Mouse (Mus musculus) spleen, adult 12 weeks (tissue): ENCODE measurements around the gene Mfsd14a.

ENCODE experiments used
- DNase-seq: peaks from one replicate; pipeline ENCODE4 v3.0.0; 2022; ENCODE audit warnings: low spot score

The Mfsd14a gene

DNA sequence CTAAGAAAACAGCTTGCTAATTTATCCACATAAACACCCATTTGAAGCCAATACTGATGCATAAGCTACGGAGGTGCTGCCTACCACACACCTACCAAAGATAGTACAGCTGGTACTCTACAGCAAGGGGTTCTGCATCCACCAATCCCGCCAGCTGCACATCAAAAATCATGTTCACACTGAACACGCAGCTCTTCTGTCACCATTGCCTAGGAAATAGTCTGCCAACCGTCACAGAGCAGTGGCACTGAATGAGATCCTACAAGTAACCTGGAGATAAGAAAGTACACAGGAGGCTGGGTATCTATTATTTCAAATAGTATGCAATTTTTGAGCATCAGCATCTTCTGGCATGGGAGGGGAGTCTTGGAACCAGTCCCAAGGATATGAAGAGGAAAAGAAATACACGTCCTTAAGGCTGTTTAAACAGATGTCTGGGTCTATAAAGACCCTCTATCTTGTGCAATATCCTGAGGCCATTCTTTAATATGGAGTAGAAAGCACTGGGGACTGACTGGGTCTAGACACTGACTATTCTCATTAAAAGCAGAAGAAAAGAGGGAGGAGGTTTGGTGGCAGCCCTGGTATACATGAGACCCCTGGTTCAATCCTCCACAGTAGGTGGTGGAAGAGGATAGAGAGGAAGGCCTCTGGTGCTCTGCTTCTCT, 9.1 kb downstream of the Mfsd14a start:
- DNase-seq: no peak

DNA sequence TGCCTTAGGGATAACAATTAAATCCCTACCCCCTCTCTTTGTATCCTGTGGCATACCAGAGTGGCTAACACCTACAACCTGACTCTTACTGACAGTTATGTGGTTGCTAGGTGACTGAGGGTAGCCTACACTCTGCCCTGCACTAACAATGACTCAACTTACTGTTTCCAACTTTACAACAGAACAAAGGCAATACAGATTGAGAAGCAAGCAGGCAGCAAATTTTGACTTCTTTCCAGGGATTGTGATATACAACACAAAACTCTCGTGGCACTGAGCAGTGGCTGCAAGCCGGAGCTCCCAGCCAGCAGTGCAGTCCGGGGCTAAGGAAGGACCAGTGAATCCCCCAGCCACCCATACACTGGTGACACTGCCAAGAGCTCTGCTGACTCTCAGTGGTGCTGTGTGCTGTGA, 10.4 kb downstream of the Mfsd14a start:
- no peak for DNase-seq

DNA sequence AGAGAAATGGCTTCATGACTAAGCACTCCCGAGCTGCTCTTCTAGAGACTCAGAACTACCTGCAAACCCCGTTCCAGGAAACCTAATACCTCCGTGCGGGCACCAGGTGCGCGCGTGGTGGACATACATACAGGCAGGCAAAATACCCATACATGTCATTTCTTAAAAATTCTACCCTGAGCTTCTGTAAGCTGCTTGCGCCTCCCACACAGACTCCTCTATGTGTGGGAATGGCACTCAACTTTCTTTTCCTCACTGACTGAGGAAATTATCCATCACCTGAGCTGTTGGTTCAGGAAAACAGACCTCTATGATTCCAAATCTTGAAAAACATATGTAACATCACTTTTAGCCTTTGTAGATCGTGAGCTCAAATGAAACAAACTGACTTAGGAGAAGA, 11.8 kb downstream of the Mfsd14a start:
- DNase-seq: no peak

DNA sequence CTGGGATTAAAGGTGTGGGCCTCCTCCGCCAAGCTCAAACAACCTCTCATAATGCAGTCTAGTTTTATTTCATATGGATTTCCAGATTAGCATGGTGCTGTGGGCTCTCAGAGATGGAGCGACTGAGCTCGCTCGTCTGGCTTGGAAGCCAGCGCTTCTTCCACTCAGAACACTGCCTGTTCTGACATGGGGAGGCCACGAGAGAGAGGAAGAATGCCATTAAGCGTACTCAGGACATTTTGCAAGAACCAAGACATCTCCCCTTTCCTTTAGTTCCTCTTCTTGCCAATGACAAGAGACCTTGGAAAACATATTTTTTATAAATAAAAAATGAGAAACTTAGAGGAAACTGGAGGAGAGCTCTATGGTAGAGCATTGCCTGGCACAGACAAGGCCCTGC, 13.7 kb downstream of the Mfsd14a start:
- DNase-seq: no peak

DNA sequence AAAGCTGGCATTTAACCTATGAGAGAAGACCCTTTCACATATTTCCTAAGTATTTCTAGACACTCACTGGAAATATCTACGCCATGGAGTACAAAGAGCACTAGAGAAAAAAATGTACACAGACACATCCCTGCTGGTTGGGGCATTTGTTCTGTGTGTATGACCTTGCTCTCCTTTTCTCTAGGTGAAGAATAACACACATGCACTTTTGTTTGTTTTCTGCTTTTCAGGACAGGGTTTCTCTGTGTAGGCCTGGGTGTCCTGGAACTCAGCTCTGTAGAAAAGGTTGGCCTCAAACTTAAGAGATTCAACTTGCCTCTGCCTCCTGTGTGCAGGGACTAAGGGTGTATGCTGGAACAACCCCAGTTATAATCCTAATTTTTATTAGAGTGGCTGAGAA, 16.1 kb downstream of the Mfsd14a start:
- no peak for DNase-seq

DNA sequence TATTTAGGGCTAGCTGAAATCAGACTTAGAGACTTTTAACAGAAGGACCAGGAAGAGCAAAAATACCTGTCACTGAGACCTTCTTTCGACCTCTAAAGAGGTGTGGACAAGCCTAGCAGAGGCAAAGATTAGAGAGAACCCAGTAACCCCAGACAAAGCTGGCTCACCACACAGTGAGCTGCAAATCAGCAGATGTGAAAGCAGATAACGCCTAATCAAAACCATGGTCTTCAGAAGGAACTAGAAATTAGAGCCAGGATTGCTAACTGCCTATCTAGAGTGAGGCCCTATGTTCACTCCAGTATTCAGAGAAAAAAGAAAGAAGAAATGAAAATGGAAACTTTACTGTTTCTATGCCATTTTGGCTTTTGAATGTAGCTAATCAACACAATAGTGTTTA, 20.1 kb downstream of the Mfsd14a start:
- no peak for DNase-seq

DNA sequence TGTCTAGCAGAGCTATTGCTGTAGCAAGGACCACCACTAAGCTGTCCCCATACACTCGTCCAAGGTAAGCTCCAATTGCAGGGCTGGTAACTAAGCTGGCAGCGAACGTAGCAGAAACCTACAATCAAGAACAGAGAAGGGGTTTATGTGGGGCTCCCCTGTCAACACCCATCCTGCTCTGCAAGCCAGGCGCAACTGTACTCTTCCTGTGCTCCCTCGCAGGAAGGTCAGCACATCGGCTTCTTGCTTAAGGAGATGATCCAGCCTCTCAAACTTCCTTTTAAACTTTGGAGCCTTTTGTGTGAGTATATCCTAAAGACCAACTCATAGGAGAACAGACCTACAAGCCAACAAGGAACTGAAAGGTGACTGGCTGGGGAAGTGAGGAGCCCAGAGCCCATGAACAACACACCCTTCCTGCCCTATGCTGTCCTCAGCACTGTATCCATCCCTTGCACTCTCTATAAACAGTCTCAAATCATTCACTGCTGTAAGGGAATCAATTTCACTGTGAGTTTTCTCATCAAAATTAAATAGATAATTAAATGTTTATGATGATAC, 20.6 kb downstream of the Mfsd14a start:
- no peak for DNase-seq

DNA sequence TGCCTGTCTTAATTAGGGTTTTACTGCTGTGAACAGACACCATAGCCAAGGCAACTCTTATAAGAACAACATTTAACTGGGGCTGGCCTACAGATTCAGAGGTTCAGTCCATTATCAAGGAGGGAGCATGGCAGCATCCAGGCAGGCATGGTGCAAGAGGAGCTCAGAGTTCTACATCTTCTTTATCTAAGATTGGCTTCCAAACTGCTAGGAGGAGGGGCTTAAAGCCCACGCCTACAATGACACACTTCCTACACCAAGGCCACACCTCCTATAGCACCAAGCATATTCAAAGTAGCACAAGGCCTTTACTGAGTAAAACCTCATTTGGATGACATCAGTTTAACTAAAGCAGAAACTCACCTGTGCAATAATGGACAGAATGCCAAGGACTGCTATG, 22.5 kb downstream of the Mfsd14a start:
- no peak for DNase-seq

DNA sequence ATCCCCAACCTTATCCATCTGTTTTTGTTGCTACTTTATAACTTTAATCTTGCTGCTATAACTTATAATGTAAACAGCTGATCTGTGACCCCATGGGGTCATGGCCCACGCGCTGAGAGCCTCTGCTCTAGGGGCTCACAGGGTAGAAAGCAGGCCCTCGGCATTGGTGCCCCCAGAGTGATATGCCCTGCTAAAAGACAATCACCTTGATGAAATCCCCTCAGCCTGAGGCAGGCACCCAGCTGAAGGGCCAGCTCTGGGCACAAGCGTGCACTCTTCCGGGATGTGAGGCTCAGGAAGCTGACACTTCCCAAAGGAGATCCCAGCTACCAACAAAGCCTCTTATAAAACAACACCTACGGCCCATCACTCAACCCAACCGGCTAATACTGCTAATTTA, 23.9 kb downstream of the Mfsd14a start:
- no peak for DNase-seq

DNA sequence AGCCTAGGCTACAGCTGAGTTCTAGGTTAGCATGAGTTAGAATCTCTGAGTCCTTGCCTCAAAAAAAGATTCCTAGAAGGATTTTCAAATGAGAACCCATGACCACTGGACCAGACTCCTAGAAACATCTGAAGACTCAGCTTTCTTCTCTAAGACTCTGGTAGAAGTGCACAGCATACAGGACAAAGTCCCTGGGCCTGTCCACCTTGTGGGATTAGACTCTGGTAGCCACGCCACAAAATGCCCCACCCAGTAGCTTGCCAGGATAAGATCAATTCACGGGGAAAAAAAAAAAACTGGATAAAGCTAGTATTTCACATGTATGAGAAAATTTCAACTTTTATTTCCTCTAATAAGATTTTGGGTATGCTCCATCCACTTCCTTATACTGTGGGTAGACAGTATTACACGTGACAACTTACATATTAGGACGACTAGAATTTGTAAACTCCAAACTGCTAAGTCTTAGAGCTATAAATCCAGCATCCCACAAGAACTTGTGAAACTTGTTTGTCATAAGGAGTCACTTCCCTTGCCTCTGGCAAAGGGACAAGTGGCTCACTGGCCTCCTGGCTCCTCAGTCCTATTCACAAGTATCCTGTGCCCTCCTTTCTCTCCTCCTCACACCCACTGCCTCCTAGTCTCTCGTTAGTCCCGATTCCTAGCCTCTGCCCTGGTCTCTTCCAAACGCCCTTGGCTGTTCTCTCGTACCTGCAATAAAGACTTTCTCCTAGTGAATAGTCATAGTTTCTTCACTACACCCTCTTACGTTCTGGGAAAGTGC, 24.6 kb downstream of the Mfsd14a start:
- no peak for DNase-seq

DNA sequence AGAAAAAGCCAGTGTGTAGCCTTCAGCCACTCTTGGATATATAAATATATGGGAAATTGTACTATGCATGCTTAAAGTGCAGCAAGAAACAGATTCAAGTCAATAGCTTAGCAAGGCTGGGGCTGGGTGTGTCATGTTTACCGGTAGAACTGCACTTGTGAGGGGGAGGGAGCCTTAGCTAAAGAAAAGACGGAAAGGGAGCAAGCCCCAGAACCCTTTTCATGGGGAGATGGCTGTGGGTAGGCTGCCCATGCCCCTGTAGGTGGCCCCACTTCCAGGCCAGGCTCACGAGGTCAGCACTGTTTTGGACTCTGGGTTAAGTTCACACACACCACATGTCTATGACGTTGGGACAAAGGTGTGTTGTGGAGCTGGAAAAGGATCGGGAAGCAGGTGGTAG, 26.7 kb downstream of the Mfsd14a start:
- no peak for DNase-seq

DNA sequence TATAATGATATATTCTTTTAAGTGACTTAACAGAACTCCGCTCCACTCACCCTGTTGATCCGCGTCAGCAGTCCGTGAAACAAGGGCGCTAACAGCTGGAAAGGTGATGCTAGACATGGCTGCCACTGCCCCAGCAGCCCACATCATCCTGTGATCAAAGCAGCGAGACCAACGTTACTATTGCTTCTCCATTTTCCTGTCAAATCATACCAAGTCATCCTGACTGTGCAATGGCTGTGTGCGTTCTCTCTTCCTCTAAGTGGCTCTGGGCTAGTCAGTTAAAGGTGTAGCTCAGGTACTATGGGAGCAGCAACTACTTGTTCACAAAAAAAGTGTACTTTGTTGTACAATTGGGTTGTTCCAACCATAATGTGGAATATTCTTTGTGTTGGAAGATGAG, 27.6 kb downstream of the Mfsd14a start:
- no peak for DNase-seq

DNA sequence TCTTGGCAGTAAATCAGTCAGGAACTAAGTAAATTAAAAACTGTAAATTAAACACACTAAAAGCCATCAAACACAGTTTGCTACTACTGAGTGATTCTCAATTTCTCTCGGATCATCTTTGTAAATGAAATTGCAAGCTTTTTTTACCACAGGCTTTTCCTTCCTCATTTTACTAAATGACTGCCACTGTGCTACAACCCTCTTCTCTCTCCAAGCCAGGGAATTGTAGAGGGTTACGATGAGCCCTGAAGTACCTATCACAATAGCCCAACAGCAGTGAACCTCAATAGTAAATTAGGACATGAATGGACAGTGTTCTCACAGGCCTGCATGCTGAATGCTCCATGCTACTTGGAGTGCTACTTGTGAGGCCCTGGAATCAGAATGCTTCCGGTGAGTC, 28.4 kb downstream of the Mfsd14a start:
- no peak for DNase-seq

DNA sequence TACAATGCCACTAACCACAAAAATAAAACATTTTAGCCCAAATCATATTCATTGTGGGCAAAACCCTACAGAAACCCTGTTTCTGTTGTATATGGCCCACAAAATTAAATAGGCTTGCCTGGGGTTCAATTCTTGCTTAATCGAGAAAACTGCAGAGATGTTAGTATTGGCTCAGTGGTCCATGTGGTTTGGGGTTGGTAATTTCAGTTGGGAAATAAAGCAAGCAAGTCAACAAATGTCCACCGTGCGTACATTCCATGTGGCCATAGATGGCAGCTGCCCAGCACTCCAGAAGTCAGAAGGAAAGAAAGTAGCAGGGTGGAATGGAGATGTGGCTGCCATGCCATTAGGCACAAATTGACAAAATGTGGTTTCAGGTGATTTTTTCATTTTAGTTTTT, 29.5 kb downstream of the Mfsd14a start:
- no peak for DNase-seq

DNA sequence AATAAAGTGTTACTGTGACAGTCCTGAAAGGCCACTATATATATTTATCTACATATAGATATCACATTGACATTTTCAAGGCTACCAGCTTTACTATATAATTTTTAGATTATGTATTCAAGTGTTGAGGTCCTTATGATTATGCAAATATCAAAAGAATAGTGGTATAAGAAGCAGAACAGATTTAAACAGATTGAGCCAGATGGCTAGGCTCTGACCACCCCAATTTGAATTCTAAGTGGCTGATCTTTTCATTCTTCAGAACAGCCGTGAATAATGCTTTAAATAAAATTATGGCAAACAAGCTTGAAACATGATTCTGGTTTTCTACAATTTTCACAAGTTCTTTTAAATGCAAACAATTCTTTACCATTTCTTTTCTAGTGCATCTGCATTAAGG, 31.0 kb downstream of the Mfsd14a start:
- no peak for DNase-seq

DNA sequence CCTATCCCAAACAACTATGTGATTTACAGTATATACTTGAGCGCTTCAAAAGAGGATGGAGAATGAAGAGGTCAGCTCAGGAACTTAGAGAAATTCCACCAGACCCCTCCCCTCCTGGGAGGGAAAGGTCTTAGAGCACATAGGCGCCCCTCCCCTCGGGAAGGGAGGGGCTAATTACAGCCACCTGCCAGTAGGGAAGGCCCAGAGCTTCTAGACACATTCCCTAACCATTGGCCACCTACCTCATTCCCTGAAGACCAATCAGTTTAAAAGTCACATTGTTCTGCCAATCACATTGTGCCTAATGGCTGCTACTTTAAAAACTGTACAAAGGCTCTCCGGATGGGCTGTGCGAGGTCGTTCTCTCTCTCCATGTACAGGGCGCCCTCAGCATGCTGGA, 39.8 kb downstream of the Mfsd14a start:
- no peak for DNase-seq

DNA sequence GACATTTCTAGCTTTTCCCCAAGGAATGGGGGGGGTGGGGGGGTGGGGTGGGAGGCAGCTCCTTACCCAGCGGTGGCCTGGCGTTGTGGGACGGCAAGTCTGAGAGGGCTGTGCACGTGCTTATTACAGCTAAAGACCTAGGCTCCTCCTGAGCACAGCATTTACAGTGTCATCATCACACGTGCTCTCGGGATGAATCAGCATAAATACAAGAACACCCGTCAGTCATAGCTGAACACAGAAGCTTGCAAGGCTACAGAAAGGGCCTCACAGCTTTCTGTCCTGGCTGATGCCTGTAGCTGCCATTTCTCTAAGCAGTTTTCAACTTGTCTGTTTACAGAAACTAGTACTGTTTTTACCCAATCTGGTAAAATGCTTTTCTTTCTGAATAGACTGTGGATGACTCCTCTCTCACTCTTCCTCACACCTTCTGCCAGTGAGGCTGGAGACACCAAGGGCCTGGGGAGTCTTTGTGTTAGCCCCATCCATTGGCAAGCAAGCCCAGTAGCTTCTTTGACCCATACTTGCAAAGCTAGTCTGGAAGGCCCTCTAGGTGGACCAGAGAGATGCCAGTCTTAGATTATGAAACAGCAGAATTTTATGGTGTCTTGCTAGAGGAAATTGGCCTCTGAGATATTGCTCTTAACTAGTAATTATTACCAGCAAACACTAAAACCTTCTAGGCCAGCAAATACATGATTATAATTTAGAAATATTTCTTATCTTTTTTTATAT, 41.7 kb downstream of the Mfsd14a start:
- no peak for DNase-seq

DNA sequence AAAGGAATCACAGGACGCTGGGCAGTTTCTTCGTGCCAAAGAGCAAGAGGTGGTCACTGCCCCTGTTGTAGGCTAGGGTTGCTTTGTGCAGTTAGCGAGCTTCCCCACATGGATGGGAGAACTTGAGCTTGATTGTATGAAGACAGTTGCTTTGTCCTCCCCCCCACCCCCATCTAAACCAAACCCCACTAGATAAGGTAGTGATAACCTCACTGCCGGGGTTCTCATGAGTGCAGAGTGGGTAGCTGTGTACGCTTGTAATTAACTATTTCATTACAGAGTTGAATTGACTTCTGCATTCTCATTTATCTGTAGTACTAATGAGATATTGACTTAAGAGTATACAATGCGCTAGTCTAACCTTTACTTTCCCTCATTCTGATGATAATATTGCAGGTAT, 43.6 kb downstream of the Mfsd14a start:
- DNase-seq: no peak

DNA sequence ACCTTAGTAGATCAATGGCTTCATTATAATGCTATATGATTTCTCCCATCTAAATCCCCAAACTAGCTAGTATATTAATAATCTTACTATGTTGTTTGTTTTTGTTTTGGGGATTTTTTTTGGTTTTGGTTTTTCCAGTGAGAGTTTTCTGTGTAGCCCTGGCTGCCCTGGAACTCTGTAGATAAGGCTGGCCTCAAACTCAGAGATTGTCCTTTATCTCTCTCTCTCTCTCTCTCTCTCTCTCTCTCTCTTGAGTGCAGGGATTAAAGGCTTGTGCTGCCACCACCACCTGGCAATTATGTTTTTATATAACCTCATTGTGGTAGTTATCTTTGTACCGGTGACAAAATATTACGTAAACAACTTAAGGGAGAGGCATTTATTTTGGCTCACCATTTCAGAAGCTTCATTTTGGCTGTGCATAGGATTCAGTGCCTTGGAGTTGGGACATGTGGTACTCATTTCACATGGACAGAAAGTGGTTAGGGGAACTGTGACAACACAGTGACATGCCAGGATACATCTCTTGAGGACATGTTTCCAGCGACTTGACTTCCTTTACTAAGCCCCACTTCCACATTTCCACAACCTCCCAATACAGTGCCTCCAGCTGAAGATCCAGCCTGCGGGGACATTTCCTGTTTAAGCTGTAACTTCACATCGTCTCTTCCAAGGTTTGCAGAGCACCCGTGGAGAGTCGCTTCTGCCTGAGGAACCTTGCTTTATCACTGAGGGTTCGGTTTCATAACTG, 47.0 kb downstream of the Mfsd14a start:
- DNase-seq: no peak

DNA sequence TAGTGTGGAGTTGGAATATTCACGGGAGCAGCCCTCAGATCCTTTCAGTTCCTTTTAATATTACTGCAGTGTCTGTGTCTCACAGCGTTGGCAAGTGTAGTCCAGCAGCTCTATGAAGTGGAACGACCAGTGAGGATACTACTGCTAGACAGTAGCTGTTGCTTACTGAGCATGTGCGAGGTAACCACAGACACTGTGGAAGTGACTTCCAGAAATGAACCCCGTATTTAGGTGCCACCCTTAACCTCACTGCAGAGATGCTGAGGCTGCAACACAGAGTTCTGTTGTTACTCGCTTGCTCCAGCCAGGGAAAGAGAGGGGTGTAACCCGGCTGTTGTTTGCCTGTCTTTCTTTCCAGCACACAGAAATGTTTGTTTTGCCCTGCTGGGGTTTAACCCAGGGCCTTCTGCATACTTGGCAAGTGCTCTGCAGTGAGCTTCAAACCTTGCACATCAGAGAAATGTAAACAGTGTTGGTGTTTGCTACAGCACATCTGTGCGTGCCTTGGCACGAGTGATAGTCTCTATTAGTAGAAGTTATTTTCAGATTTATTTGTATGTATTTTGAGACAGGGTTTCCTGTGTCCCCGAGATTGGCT, 48.1 kb downstream of the Mfsd14a start, which contains the start of gene Trmt13:
Gene Trmt13, minus strand, starts transcription at position 293 of the 598 bp plus-strand sequence.
- DNase-seq: no peak

DNA sequence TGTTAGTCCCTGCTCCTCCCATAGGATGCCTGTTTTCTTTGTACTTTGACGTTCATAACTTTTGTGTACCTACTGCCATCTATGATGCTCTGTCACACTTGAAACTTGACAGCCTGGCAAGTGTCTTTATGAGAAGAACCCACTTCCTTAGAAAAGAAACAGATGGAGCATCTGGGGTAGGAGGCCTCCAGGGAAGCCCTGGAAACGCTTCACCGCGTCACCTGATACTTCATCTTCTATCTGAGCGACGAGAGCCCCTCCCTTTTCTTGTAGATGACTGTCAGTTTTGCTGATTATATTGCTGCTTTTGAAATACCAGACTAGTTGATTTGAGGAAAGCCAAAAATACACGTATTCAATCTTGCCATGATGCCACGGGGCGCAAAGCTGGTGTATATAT, 57.9 kb downstream of the Mfsd14a start:
- no peak for DNase-seq

DNA sequence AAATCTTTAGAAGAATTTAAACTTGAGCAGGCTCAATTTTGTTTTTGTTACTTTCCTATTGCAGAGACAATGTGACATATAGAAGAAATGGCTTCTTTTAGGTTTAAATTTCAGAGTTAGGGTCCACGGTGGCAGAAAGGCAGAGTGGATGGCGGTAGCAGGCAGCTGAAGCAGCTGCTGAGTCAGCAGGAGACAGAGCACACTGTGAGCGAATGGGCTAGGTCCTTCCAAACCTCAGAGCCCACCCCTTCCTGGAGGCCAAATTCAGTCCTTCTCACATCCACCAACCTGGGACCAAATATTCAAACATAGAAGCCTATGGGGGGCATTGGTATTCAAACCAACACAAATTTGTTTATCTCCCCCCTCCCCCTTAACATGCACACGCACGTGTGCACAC, 60.7 kb downstream of the Mfsd14a start:
- DNase-seq: no peak
